In the genomic region with DNA sequence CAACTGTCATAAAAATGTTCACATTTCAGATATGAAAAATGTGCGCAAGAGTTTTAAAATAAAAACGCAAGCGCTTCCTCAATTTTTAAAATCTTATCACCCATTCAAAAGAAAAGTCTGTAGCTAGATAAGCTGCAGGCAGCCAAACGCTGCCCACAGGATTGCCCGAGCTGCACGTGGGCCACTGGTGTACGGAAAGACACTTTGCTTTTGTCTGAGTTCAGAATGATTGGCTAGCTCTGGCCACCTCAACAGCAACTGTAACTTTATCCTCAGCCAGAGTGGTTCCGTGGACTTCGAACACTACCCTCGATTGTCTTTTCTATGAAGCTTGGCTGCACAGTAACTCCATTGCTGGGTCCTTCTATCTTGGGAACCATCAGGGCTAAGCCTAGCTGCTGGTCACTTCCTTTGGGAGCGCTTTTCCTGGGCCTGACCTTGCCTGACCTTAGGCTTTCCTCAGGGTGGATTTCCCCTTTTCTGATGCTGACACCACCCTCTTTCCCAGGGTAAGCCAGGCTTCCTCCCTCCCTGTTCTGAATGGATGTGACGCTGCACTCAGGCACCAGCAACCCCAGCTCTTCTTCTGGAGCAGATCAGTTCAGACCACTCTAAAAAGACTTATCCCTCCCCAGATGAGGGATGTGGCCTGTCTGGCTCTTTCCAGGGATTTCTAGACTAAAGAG, we compare ENCODE assay signal across 10 mouse cellular contexts.
A peak's percentile ranks its signal among the peaks of the same experiment; 100 is the strongest.
DNase-seq lines count a peak whose midpoint lies in the region; ATAC-seq lines count a peak whose summit lies in the region.
"Had no signal": no experiment of that assay in that cellular context is flagged by ENCODE, and none has a peak within 500 bp of the region (broad histone marks: within the 10 kb centered on the region; RNA-seq: fewer than 3 reads in every experiment).

No protein-coding gene starts in this region.

- no peaks in the 10 kb centered on the region for H3K27me3 ChIP-seq in embryonic facial prominence, embryonic 12.5 days

- H3K9me3 ChIP-seq in embryonic facial prominence, embryonic 12.5 days: no peaks in the 10 kb centered on the region
- H3K9me3 ChIP-seq: forebrain, embryonic 12.5 days had no signal

- intact Hi-C loops in left cerebral cortex, postnatal 36 days (cut with DNase I): no loop called here

- WGBS in embryonic facial prominence, embryonic 12.5 days: 37% methylated on average over 12 of the region's 12 CpGs

- peaks cover 34% of the 10 kb centered on the region for H3K4me1 ChIP-seq in embryonic facial prominence, embryonic 12.5 days

- ATAC-seq in embryonic facial prominence, embryonic 12.5 days (ENCODE audit: insufficient number of reproducible peaks, insufficient read depth, low FRiP score, low TSS enrichment): no peak

- H3K9ac ChIP-seq in embryonic facial prominence, embryonic 12.5 days: no peak overlapping the region
- H3K9ac ChIP-seq: forebrain, embryonic 12.5 days had no signal

- peak; percentile 22 for DNase-seq in gastrocnemius, adult 18-20 months (ENCODE audit: low spot score)
- no peak for DNase-seq in gastrocnemius, postnatal 10 days
- peak; percentile 27 for DNase-seq in heart, postnatal 4 days
- DNase-seq in lung, postnatal 10 days: peak; percentile 29
- DNase-seq in frontal cortex, postnatal 36 days (ENCODE audit: low spot score in 2 of 2): no peak
- no peak for DNase-seq in right cerebral cortex, adult 2 months (ENCODE audit: low spot score in 2 of 2)
- DNase-seq in left cerebral cortex, postnatal 36 days (ENCODE audit: low spot score in 2 of 2): no peak
- DNase-seq: thymus, postnatal 4 days had no signal

- peak overlapping the region; percentile 41 for H3K27ac ChIP-seq in embryonic facial prominence, embryonic 12.5 days

- no peaks in the 10 kb centered on the region for H3K36me3 ChIP-seq in embryonic facial prominence, embryonic 12.5 days
- H3K36me3 ChIP-seq: forebrain, embryonic 12.5 days had no signal

- H3K4me3 ChIP-seq in embryonic facial prominence, embryonic 12.5 days: no peak overlapping the region
- H3K4me3 ChIP-seq: forebrain, embryonic 12.5 days had no signal

- no peak overlapping the region for H3K4me2 ChIP-seq in embryonic facial prominence, embryonic 12.5 days (replicated peaks)
- H3K4me2 ChIP-seq: forebrain, embryonic 12.5 days had no signal

Comparison
In these comparisons a context has a peak if more than half of its experiments do, and no peak if none do; other contexts are left out.
1. DNase-seq: peak in gastrocnemius, adult 18-20 months (single experiment), heart, postnatal 4 days (single experiment) and lung, postnatal 10 days (single experiment); none in gastrocnemius, postnatal 10 days (single experiment), frontal cortex, postnatal 36 days (0 of 2), right cerebral cortex, adult 2 months (0 of 2) and left cerebral cortex, postnatal 36 days (0 of 2).